Mouse (Mus musculus): Measurements from ENCODE around the gene Psmd3. TPM values are rescaled to one million over a fixed set of nuclear protein-coding genes. Genes with fewer than 3 reads are reported as not detected.
A peak's percentile ranks its signal among the peaks of the same experiment; 100 is the strongest.

Psmd3 gene
- polyA plus RNA-seq, 2 experiments, result 141 to 208 TPM

DNA sequence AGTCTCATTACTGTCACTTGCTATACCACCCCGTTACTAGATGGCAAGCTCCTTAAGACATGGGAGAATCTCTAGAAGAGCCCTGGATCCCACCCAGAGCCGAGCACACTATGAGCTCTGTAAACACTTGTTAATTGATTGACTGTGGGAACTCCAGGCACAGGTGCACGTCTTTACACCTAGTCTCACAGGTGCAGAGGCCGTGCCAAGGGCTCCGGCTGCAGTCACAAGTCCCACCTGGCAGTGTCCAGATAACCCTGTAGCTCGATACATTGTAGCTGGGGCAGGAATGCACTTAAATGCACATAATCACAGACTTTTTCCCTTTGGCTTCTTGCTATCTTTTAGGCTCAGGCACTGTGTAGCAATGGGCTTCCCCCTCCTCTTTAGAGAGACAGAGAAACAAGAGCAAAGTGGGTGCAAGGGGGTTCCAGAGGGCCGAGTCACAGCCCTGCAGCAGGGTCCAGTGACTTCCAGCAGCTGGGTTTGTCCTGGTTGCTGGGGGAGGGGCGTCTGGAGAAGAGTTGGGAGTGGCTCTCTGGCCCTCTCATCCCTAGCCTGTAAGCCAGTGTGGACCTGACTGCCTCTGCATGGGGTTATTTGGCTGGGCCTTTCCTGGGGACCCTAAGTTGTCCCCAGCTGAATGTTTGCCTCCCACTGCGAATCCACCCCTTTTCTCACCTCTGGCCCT is 61.4 kb downstream of the Psmd3 start:
- Histone ChIP-seq H3K9ac (ENCODE audit: low read depth, low read length, severe bottlenecking) (no peak overlapping the region), H3K4me1 (ENCODE audit: control insufficient read depth, insufficient read depth, low read length) (peaks cover 70% of the 10 kb centered on the region), H3K27ac (replicated peaks; ENCODE audit: low read depth, low read length) (0 out of 2 replicates have a peak overlapping the region, but pooled peaks have one; percentile 48), H3K36me3 (ENCODE audit: control insufficient read depth, insufficient read depth, low read length) (no peaks in the 10 kb centered on the region), H3K27me3 (ENCODE audit: control insufficient read depth, insufficient read depth, low read length) (no peaks in the 10 kb centered on the region), H3K9me3 (ENCODE audit: control insufficient read depth, low read length) (no peaks in the 10 kb centered on the region), H3K4me3 (replicated peaks; ENCODE audit: low read length) (peak overlapping the region; percentile 91), H3K4me2 (replicated peaks; ENCODE audit: low read depth, low read length, severe bottlenecking) (peak overlapping the region; percentile 71)
- WGBS, result 6% methylated on average over 9 of the region's 9 CpGs
- ATAC-seq (ENCODE audit: low FRiP score, low read depth), result no peak
- no peak for DNase-seq (ENCODE audit: low spot score)
- TF ChIP-seq POLR2A (IDR thresholded peaks at IDR 0.05; ENCODE audit: borderline replicate concordance, extremely low read depth, insufficient read depth, insufficient read length), result no peak

GRCm38 (mm10) chr11:98744456-98745019 is 62.2 kb downstream of the Psmd3 start:
- DNase-seq (ENCODE audit: low spot score), result no peak
- no peaks in the 10 kb centered on the region for H3K27me3 ChIP-seq (ENCODE audit: control insufficient read depth, insufficient read depth, low read length)
- peak overlapping the region; percentile 91; the same call in 1 of the 2 replicates for H3K4me3 ChIP-seq (replicated peaks; ENCODE audit: low read length)
- H3K4me1 ChIP-seq (ENCODE audit: control insufficient read depth, insufficient read depth, low read length), result peaks cover 77% of the 10 kb centered on the region
- H3K9me3 ChIP-seq (ENCODE audit: control insufficient read depth, low read length), result no peaks in the 10 kb centered on the region
- TF ChIP-seq POLR2A (IDR thresholded peaks at IDR 0.05; ENCODE audit: borderline replicate concordance, extremely low read depth, insufficient read depth, insufficient read length), result no peak
- no peak for ATAC-seq (ENCODE audit: low FRiP score, low read depth)
- no peaks in the 10 kb centered on the region for H3K36me3 ChIP-seq (ENCODE audit: control insufficient read depth, insufficient read depth, low read length)
- H3K27ac ChIP-seq (replicated peaks; ENCODE audit: low read depth, low read length), result peak overlapping the region; percentile 48; the same call in 1 of the 2 replicates
- H3K4me2 ChIP-seq (replicated peaks; ENCODE audit: low read depth, low read length, severe bottlenecking), result peak overlapping the region; percentile 71
- no peak overlapping the region for H3K9ac ChIP-seq (ENCODE audit: low read depth, low read length, severe bottlenecking)
- 31% methylated on average over 7 of the region's 7 CpGs for WGBS

Other genes starting within 250 kb of the Psmd3 start
- gene Mien1, start 243.6 kb upstream of the Psmd3 start, polyA plus RNA-seq (2012; rRNA removed), result 44.8 and 48.5 TPM in 2 replicates
- gene Mien1, start 243.6 kb upstream of the Psmd3 start, polyA plus RNA-seq (2014; fragmentation: Nextera tagmentation; extraction: Ambion mirVana), result 84.8 and 86.8 TPM in 2 replicates
- 9.1 and 9.2 TPM in 2 replicates for gene Grb7, start 236.2 kb upstream of the Psmd3 start, polyA plus RNA-seq (2012; rRNA removed)
- gene Grb7, start 236.2 kb upstream of the Psmd3 start, polyA plus RNA-seq (2014; fragmentation: Nextera tagmentation; extraction: Ambion mirVana), result 8.1 and 9.6 TPM in 2 replicates
- gene Ikzf3, start 136.5 kb upstream of the Psmd3 start, polyA plus RNA-seq (2012; rRNA removed), result 0.45 and 0.46 TPM in 2 replicates
- 0.23 and 0.61 TPM in 2 replicates for gene Ikzf3, start 136.5 kb upstream of the Psmd3 start, polyA plus RNA-seq (2014; fragmentation: Nextera tagmentation; extraction: Ambion mirVana)
- gene Zpbp2, start 131.5 kb upstream of the Psmd3 start, polyA plus RNA-seq (2012; rRNA removed), result 0.43 TPM in 1 of 2 replicates, not detected in the other
- 0.21 TPM in 1 of 2 replicates, not detected in the other for gene Zpbp2, start 131.5 kb upstream of the Psmd3 start, polyA plus RNA-seq (2014; fragmentation: Nextera tagmentation; extraction: Ambion mirVana)
- gene Ormdl3, start 95.2 kb upstream of the Psmd3 start, polyA plus RNA-seq (2012; rRNA removed), result 76.8 and 86.6 TPM in 2 replicates
- 12.9 and 13.7 TPM in 2 replicates for gene Ormdl3, start 95.2 kb upstream of the Psmd3 start, polyA plus RNA-seq (2014; fragmentation: Nextera tagmentation; extraction: Ambion mirVana)
- not detected in 2 replicates for gene Lrrc3c, start 84.3 kb upstream of the Psmd3 start, polyA plus RNA-seq (2012; rRNA removed)
- gene Lrrc3c, start 84.3 kb upstream of the Psmd3 start, polyA plus RNA-seq (2014; fragmentation: Nextera tagmentation; extraction: Ambion mirVana), result not detected in 2 replicates
- 0.12 and 0.31 TPM in 2 replicates for gene Gm12355, start 56.9 kb upstream of the Psmd3 start, polyA plus RNA-seq (2012; rRNA removed)
- 0.69 and 1.3 TPM in 2 replicates for gene Gm12355, start 56.9 kb upstream of the Psmd3 start, polyA plus RNA-seq (2014; fragmentation: Nextera tagmentation; extraction: Ambion mirVana)
- gene Gsdma3, start 56.2 kb upstream of the Psmd3 start, polyA plus RNA-seq (2012; rRNA removed), result not detected in 2 replicates
- not detected in 2 replicates for gene Gsdma3, start 56.2 kb upstream of the Psmd3 start, polyA plus RNA-seq (2014; fragmentation: Nextera tagmentation; extraction: Ambion mirVana)
- not detected in 2 replicates for gene Gsdma2, start 35.8 kb upstream of the Psmd3 start, polyA plus RNA-seq (2012; rRNA removed)
- gene Gsdma2, start 35.8 kb upstream of the Psmd3 start, polyA plus RNA-seq (2014; fragmentation: Nextera tagmentation; extraction: Ambion mirVana), result not detected in 2 replicates
- 0.14 and 0.16 TPM in 2 replicates for gene Gsdma, start 18.2 kb upstream of the Psmd3 start, polyA plus RNA-seq (2012; rRNA removed)
- gene Gsdma, start 18.2 kb upstream of the Psmd3 start, polyA plus RNA-seq (2014; fragmentation: Nextera tagmentation; extraction: Ambion mirVana), result 0.47 and 0.55 TPM in 2 replicates
- 0.11 TPM in 1 of 2 replicates, not detected in the other for gene Csf3, start 18.7 kb downstream of the Psmd3 start, polyA plus RNA-seq (2012; rRNA removed)
- not detected in 2 replicates for gene Csf3, start 18.7 kb downstream of the Psmd3 start, polyA plus RNA-seq (2014; fragmentation: Nextera tagmentation; extraction: Ambion mirVana)
- 83.4 and 104 TPM in 2 replicates for gene Med24, start 46.9 kb downstream of the Psmd3 start, polyA plus RNA-seq (2012; rRNA removed)
- gene Med24, start 46.9 kb downstream of the Psmd3 start, polyA plus RNA-seq (2014; fragmentation: Nextera tagmentation; extraction: Ambion mirVana), result 43.9 and 48.3 TPM in 2 replicates
- 149 and 157 TPM in 2 replicates for gene Thra, start 58.1 kb downstream of the Psmd3 start, polyA plus RNA-seq (2012; rRNA removed)
- 55.9 and 63.2 TPM in 2 replicates for gene Thra, start 58.1 kb downstream of the Psmd3 start, polyA plus RNA-seq (2014; fragmentation: Nextera tagmentation; extraction: Ambion mirVana)
- 1.8 and 2.5 TPM in 2 replicates for gene Nr1d1, start 92.8 kb downstream of the Psmd3 start, polyA plus RNA-seq (2012; rRNA removed)
- 1.2 and 1.4 TPM in 2 replicates for gene Nr1d1, start 92.8 kb downstream of the Psmd3 start, polyA plus RNA-seq (2014; fragmentation: Nextera tagmentation; extraction: Ambion mirVana)
- gene Msl1, start 113.0 kb downstream of the Psmd3 start, polyA plus RNA-seq (2012; rRNA removed), result 76.9 and 81.1 TPM in 2 replicates
- gene Msl1, start 113.0 kb downstream of the Psmd3 start, polyA plus RNA-seq (2014; fragmentation: Nextera tagmentation; extraction: Ambion mirVana), result 19.8 and 23.5 TPM in 2 replicates
- gene Casc3, start 122.4 kb downstream of the Psmd3 start, polyA plus RNA-seq (2012; rRNA removed), result 52.4 and 56.8 TPM in 2 replicates
- 34.1 and 40.4 TPM in 2 replicates for gene Casc3, start 122.4 kb downstream of the Psmd3 start, polyA plus RNA-seq (2014; fragmentation: Nextera tagmentation; extraction: Ambion mirVana)
- 31.4 and 41.8 TPM in 2 replicates for gene Rapgefl1, start 154.2 kb downstream of the Psmd3 start, polyA plus RNA-seq (2012; rRNA removed)
- 8.8 and 8.9 TPM in 2 replicates for gene Rapgefl1, start 154.2 kb downstream of the Psmd3 start, polyA plus RNA-seq (2014; fragmentation: Nextera tagmentation; extraction: Ambion mirVana)
- 10.5 and 11.4 TPM in 2 replicates for gene Wipf2, start 181.1 kb downstream of the Psmd3 start, polyA plus RNA-seq (2012; rRNA removed)
- gene Wipf2, start 181.1 kb downstream of the Psmd3 start, polyA plus RNA-seq (2014; fragmentation: Nextera tagmentation; extraction: Ambion mirVana), result 4.7 and 4.9 TPM in 2 replicates
- 13.1 and 15.6 TPM in 2 replicates for gene Cdc6, start 225.2 kb downstream of the Psmd3 start, polyA plus RNA-seq (2012; rRNA removed)
- 25.2 and 25.8 TPM in 2 replicates for gene Cdc6, start 225.2 kb downstream of the Psmd3 start, polyA plus RNA-seq (2014; fragmentation: Nextera tagmentation; extraction: Ambion mirVana)
- gene Rara, start 245.3 kb downstream of the Psmd3 start, polyA plus RNA-seq (2012; rRNA removed), result 39.8 and 57.0 TPM in 2 replicates
- 52.4 and 58.3 TPM in 2 replicates for gene Rara, start 245.3 kb downstream of the Psmd3 start, polyA plus RNA-seq (2014; fragmentation: Nextera tagmentation; extraction: Ambion mirVana)

Data from limb, embryonic 14.5 days (tissue).